Mouse (Mus musculus): ENCODE measurements around the gene Ap1m2. TPM values are rescaled to one million over a fixed set of nuclear protein-coding genes. Genes with fewer than 3 reads are reported as not detected.

Ap1m2 gene
- polyA plus RNA-seq, 1 experiment from 2014 or later = 158 TPM

DNA sequence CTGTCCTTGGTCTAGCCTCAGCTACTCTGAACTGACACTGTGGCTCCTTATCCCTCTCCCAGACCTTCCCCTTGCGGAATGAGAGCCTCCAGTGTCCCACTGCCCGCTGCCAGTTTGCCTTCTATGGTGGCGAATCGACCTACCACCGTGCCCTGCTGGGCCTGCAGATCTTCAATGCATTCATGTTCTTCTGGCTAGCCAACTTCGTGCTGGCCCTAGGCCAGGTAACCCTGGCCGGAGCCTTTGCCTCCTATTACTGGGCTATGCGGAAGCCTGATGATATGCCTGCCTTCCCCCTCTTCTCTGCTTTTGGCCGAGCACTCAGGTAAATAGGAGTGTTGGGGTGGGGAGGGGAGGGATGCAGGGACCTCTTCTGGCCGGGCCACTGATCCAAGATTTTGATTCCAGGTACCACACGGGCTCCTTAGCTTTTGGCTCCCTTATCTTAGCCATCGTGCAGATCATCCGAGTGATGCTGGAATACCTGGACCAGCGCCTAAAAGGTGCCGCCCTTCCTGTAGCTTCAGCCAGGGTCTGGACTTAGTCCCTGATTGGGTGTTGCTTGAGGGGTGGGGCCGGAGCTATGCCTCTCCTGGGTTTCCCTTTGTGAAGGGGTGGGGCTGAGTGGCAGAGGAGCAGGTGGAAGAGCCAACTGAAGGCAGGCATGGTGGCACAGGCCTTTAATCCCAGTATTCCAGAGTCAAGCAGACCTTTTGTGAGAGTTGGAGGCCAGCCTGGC, 34.7 kb upstream of the Ap1m2 start:
- 72% methylated on average over 16 of the region's 16 CpGs for WGBS
- Histone ChIP-seq H3K9ac (ENCODE audit: low read depth, low read length) (no peak overlapping the region), H3K4me3 (ENCODE audit: low read length) (no peak overlapping the region), H3K36me3 (ENCODE audit: control insufficient read depth, insufficient read depth, low read length) (peaks cover 5% of the 10 kb centered on the region), H3K4me1 (ENCODE audit: control insufficient read depth, insufficient read depth, low read length) (peaks cover 5% of the 10 kb centered on the region), H3K27ac (ENCODE audit: low read length) (no peak overlapping the region), H3K9me3 (ENCODE audit: control insufficient read depth, low read length) (no peaks in the 10 kb centered on the region), H3K27me3 (replicated peaks; ENCODE audit: control insufficient read depth, insufficient read depth, low read length) (no peaks in the 10 kb centered on the region), H3K4me2 (ENCODE audit: low read depth, low read length) (no peak overlapping the region)
- peak; percentile 63; the same call in 1 of the 2 replicates for ATAC-seq

- Histone ChIP-seq H3K4me1 (ENCODE audit: control insufficient read depth, insufficient read depth, low read length) (peaks cover 4% of the 10 kb centered on the region; the same call in 1 of the 2 replicates), H3K27me3 (replicated peaks; ENCODE audit: control insufficient read depth, insufficient read depth, low read length) (no peaks in the 10 kb centered on the region), H3K9ac (ENCODE audit: low read depth, low read length) (no peak overlapping the region), H3K27ac (ENCODE audit: low read length) (no peak overlapping the region), H3K9me3 (ENCODE audit: control insufficient read depth, low read length) (no peaks in the 10 kb centered on the region), H3K4me2 (ENCODE audit: low read depth, low read length) (no peak overlapping the region), H3K36me3 (ENCODE audit: control insufficient read depth, insufficient read depth, low read length) (peaks cover 2% of the 10 kb centered on the region; the same call in 1 of the 2 replicates), H3K4me3 (ENCODE audit: low read length) (no peak overlapping the region)
- 67% methylated on average over 4 of the region's 4 CpGs for WGBS
- ATAC-seq = no peak
These were observed 28.3 kb upstream of the Ap1m2 start for GRCm38 (mm10) chr9:21340411-21340810.

DNA sequence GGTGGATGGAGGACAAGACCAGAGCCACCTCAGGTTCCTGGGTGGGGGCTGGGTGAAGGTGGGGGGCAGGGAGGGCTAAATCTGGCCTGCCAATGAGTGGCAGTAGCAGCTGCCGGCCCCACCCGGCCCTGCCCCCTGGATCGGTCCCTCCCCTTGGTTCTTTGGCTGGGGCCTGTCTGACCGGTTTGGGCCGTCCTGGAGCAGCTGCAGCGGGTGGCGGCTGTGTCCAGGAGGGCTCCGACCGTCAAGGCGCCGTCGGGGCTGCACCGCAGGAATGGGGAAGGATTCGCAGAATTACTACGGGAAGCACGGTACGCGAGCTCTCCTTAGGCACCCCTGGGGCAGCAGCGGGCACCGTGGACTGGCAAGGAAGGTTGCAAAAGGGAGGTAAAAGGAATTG, 25.5 kb upstream of the Ap1m2 start:
- H3K4me2 ChIP-seq (ENCODE audit: low read depth, low read length) = peak overlapping the region; percentile 50
- peak overlapping the region; percentile 60 for H3K9ac ChIP-seq (ENCODE audit: low read depth, low read length)
- ATAC-seq = peak; percentile 93
- peaks cover 4% of the 10 kb centered on the region; the same call in 1 of the 2 replicates for H3K4me1 ChIP-seq (ENCODE audit: control insufficient read depth, insufficient read depth, low read length)
- no peaks in the 10 kb centered on the region for H3K9me3 ChIP-seq (ENCODE audit: control insufficient read depth, low read length)
- 22% methylated on average over 20 of the region's 20 CpGs for WGBS
- no peak overlapping the region for H3K27ac ChIP-seq (ENCODE audit: low read length)
- H3K36me3 ChIP-seq (ENCODE audit: control insufficient read depth, insufficient read depth, low read length) = 0 out of 2 replicates have a peak, but pooled peaks cover 2% of the 10 kb centered on the region
- no peaks in the 10 kb centered on the region for H3K27me3 ChIP-seq (replicated peaks; ENCODE audit: control insufficient read depth, insufficient read depth, low read length)
- peak overlapping the region; percentile 47 for H3K4me3 ChIP-seq (ENCODE audit: low read length)

DNA sequence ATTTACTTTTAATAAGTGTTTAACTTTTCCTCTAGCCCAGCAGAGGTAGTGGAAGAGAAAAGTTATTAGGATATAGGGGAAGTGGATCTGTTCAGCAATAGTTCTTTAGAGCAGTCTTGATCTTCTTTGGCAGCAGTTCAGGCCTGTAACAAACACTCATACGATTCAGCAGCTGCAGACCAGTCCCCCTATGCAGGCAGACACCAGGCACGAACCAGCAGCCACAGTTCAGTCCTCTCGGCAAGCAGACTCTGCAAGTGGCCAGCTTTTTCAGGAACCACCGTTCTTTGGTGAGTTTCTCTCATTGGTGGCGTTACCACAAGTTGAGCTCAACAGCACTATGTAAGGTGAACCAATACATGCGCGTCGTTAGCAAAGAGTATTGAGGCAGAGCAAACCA, 24.4 kb upstream of the Ap1m2 start:
- Histone ChIP-seq H3K4me3 (ENCODE audit: low read length) (no peak overlapping the region), H3K4me1 (ENCODE audit: control insufficient read depth, insufficient read depth, low read length) (peaks cover 4% of the 10 kb centered on the region; the same call in 1 of the 2 replicates), H3K9me3 (ENCODE audit: control insufficient read depth, low read length) (no peaks in the 10 kb centered on the region), H3K4me2 (ENCODE audit: low read depth, low read length) (no peak overlapping the region), H3K27me3 (replicated peaks; ENCODE audit: control insufficient read depth, insufficient read depth, low read length) (no peaks in the 10 kb centered on the region), H3K27ac (ENCODE audit: low read length) (no peak overlapping the region), H3K9ac (ENCODE audit: low read depth, low read length) (no peak overlapping the region), H3K36me3 (ENCODE audit: control insufficient read depth, insufficient read depth, low read length) (no peaks in the 10 kb centered on the region)
- no peak for ATAC-seq
- WGBS = 80% methylated on average over 8 of the region's 8 CpGs

- H3K4me3 ChIP-seq (ENCODE audit: low read length) = no peak overlapping the region
- H3K4me1 ChIP-seq (ENCODE audit: control insufficient read depth, insufficient read depth, low read length) = peaks cover 4% of the 10 kb centered on the region; the same call in 1 of the 2 replicates
- no peak overlapping the region for H3K4me2 ChIP-seq (ENCODE audit: low read depth, low read length)
- no peaks in the 10 kb centered on the region for H3K9me3 ChIP-seq (ENCODE audit: control insufficient read depth, low read length)
- H3K27ac ChIP-seq (ENCODE audit: low read length) = no peak overlapping the region
- no peak overlapping the region for H3K9ac ChIP-seq (ENCODE audit: low read depth, low read length)
- H3K36me3 ChIP-seq (ENCODE audit: control insufficient read depth, insufficient read depth, low read length) = no peaks in the 10 kb centered on the region
- no peak for ATAC-seq
- 85% methylated on average over 4 of the region's 4 CpGs for WGBS
- no peaks in the 10 kb centered on the region for H3K27me3 ChIP-seq (replicated peaks; ENCODE audit: control insufficient read depth, insufficient read depth, low read length)
These were observed 23.3 kb upstream of the Ap1m2 start for GRCm38 (mm10) chr9:21335391-21335790.

DNA sequence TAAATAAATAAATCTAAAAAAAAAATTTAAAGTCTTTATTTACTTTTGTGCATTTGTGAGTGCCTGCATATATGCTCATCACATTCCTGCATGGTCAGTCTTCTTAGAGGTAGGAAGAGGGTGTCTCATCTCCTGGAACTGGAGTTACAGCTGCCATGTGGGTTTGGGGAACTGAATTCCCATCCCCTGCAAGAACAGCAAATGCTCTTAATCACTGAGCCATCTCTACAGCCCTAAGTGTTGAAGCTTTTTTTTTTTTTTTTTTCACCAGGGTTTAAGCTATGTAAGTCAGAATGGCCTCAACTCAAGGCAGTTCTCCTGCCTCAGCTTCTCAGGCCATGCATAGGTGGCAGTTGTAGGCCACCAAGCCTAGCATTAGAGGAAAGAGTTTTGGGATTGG, 22.6 kb upstream of the Ap1m2 start:
- Histone ChIP-seq H3K4me3 (ENCODE audit: low read length) (no peak overlapping the region), H3K27me3 (replicated peaks; ENCODE audit: control insufficient read depth, insufficient read depth, low read length) (no peaks in the 10 kb centered on the region), H3K9me3 (ENCODE audit: control insufficient read depth, low read length) (no peaks in the 10 kb centered on the region), H3K4me2 (ENCODE audit: low read depth, low read length) (no peak overlapping the region), H3K27ac (ENCODE audit: low read length) (no peak overlapping the region), H3K4me1 (ENCODE audit: control insufficient read depth, insufficient read depth, low read length) (peaks cover 4% of the 10 kb centered on the region; the same call in 1 of the 2 replicates), H3K36me3 (ENCODE audit: control insufficient read depth, insufficient read depth, low read length) (no peaks in the 10 kb centered on the region), H3K9ac (ENCODE audit: low read depth, low read length) (no peak overlapping the region)
- no peak for ATAC-seq

DNA sequence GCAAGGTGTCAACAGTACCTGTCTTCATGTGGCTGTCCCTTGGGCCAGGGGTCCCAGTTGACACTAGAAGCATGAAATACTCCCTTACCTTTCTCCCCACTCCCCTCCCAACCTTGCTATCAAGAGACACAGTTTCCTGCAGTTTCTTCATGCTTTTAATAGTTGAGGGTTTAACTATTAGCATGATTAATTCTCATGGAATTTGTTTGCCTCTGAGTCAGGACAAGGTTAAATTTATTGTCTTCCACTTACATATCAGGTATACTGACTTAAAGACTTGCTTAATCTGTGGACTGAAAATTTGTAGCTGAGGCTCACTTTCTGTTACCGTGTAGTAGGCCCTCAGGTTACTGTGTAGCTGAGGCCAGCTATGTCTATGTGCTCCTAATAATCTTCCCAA, 21.4 kb upstream of the Ap1m2 start:
- 82% methylated on average over 1 of the region's 1 CpGs for WGBS
- Histone ChIP-seq H3K27ac (ENCODE audit: low read length) (no peak overlapping the region), H3K4me1 (ENCODE audit: control insufficient read depth, insufficient read depth, low read length) (peaks cover 4% of the 10 kb centered on the region; the same call in 1 of the 2 replicates), H3K27me3 (replicated peaks; ENCODE audit: control insufficient read depth, insufficient read depth, low read length) (no peaks in the 10 kb centered on the region), H3K9me3 (ENCODE audit: control insufficient read depth, low read length) (no peaks in the 10 kb centered on the region), H3K36me3 (ENCODE audit: control insufficient read depth, insufficient read depth, low read length) (no peaks in the 10 kb centered on the region), H3K4me2 (ENCODE audit: low read depth, low read length) (no peak overlapping the region), H3K4me3 (ENCODE audit: low read length) (no peak overlapping the region), H3K9ac (ENCODE audit: low read depth, low read length) (no peak overlapping the region)
- no peak for ATAC-seq

- ATAC-seq = no peak
- Histone ChIP-seq H3K36me3 (ENCODE audit: control insufficient read depth, insufficient read depth, low read length) (no peaks in the 10 kb centered on the region), H3K27me3 (replicated peaks; ENCODE audit: control insufficient read depth, insufficient read depth, low read length) (no peaks in the 10 kb centered on the region), H3K9ac (ENCODE audit: low read depth, low read length) (no peak overlapping the region), H3K4me1 (ENCODE audit: control insufficient read depth, insufficient read depth, low read length) (peaks cover 3% of the 10 kb centered on the region; the same call in 1 of the 2 replicates), H3K9me3 (ENCODE audit: control insufficient read depth, low read length) (no peaks in the 10 kb centered on the region), H3K4me2 (ENCODE audit: low read depth, low read length) (no peak overlapping the region), H3K27ac (ENCODE audit: low read length) (no peak overlapping the region), H3K4me3 (ENCODE audit: low read length) (no peak overlapping the region)
- WGBS = 46% methylated on average over 9 of the region's 9 CpGs
These were observed 20.3 kb upstream of the Ap1m2 start for GRCm38 (mm10) chr9:21332161-21333061.

GRCm38 (mm10) chr9:21331365-21332140, 19.4 kb upstream of the Ap1m2 start:
- no peak for ATAC-seq
- Histone ChIP-seq H3K4me1 (ENCODE audit: control insufficient read depth, insufficient read depth, low read length) (0 out of 2 replicates have a peak, but pooled peaks cover 2% of the 10 kb centered on the region), H3K27ac (ENCODE audit: low read length) (no peak overlapping the region), H3K9ac (ENCODE audit: low read depth, low read length) (no peak overlapping the region), H3K4me3 (ENCODE audit: low read length) (no peak overlapping the region), H3K36me3 (ENCODE audit: control insufficient read depth, insufficient read depth, low read length) (no peaks in the 10 kb centered on the region), H3K9me3 (ENCODE audit: control insufficient read depth, low read length) (no peaks in the 10 kb centered on the region), H3K27me3 (replicated peaks; ENCODE audit: control insufficient read depth, insufficient read depth, low read length) (no peaks in the 10 kb centered on the region), H3K4me2 (ENCODE audit: low read depth, low read length) (no peak overlapping the region)
- 86% methylated on average over 12 of the region's 12 CpGs for WGBS
